Mouse (Mus musculus): Measurements from ENCODE around the gene Il17rd.

Il17rd gene

GRCm38 (mm10) chr14:27044967-27045361 is 6.2 kb downstream of the Il17rd start:
- DNase-seq (ENCODE audit: low spot score in 2 of 2): no peak

- DNase-seq (ENCODE audit: low spot score in 2 of 2): no peak
Observed at GRCm38 (mm10) chr14:27048231-27048956, 9.7 kb downstream of the Il17rd start.

GRCm38 (mm10) chr14:27050043-27050442 is 11.3 kb downstream of the Il17rd start:
- no peak for DNase-seq (ENCODE audit: low spot score in 2 of 2)

- DNase-seq (ENCODE audit: low spot score in 2 of 2): no peak
Observed at GRCm38 (mm10) chr14:27050560-27051510, 12.1 kb downstream of the Il17rd start.

- no peak for DNase-seq (ENCODE audit: low spot score in 2 of 2)
Observed at GRCm38 (mm10) chr14:27051511-27051895, 12.8 kb downstream of the Il17rd start.

- no peak for DNase-seq (ENCODE audit: low spot score in 2 of 2)
Observed at GRCm38 (mm10) chr14:27058535-27059223, 19.9 kb downstream of the Il17rd start.

- no peak for DNase-seq (ENCODE audit: low spot score in 2 of 2)
Observed at GRCm38 (mm10) chr14:27059224-27059558, 20.4 kb downstream of the Il17rd start.

DNA sequence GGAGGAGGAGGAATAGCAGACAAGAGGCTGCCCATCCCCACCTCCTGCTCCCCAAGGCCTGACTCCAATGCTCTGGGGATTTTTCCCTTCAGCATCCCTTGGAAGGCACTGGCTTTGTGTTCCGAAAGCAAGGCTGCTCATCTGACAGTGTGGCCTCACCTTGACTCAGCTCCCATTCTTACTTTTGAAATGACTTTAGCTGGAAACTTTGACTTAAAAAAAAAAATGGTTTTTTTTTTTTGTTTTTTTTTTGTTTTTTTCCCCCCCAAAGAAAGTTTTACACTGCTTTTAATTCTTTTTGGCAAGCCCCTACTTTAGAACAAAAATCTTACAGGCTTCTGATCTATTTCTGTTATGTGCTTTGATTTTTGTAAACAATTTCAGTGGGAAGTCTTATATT is 24.6 kb downstream of the Il17rd start:
- DNase-seq (ENCODE audit: low spot score in 2 of 2): no peak

DNA sequence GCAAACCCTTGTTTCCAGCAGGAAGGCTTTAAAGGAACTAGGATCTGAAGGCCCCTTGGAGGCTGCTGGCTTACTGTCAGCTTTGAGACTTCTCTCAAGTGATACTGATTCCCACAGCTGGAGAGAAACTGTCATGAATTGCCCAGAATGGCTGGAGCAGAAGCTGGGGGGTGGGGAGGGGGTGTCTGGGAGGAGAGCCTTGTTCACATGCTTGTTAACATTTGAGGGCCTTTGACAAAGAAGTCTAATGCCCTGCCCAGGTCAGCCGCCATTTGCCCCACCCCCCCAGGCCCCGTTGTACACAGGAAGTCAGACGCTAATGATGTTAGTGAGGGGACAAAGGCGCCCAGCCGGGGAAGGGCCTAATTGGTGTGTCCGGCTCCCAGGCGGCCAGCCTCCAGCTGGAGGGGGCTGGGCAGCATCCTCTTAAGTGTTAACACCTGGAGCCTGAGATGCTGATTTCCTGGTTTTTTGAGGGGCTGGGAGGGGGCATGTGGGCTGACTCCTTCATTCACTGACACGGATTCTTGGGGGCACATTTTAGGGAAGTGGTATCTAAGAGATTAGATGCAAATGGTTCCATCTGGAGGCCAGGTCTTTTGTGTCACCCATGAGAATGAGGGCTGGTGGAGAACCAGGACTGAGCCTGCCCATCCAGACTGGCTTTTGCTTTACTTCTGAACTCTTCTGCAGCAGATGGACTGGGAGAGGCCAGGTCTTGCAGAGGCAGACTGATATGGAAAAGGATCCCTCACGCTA is 27.6 kb downstream of the Il17rd start:
- no peak for DNase-seq (ENCODE audit: low spot score in 2 of 2)

DNA sequence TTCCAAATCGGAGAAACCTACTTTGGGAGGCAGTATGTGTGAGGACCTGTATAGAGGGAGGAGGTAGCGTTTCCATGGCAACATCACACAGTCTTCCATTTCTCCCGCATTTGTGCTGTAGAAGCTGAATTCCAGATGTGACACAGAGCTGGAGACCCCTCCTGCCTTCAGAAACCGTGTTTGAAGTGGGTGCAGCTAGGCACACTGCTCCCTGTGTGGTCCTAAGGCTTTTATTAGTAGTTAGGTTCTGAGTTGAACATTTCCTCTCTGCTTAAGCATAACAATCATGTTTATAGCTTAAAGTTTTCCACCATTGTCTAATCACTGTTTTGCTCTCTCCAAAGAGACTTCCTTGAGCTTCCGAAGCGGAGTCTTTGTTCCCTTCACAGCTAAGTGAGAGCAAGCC is 29.1 kb downstream of the Il17rd start:
- no peak for DNase-seq (ENCODE audit: low spot score in 2 of 2)

DNA sequence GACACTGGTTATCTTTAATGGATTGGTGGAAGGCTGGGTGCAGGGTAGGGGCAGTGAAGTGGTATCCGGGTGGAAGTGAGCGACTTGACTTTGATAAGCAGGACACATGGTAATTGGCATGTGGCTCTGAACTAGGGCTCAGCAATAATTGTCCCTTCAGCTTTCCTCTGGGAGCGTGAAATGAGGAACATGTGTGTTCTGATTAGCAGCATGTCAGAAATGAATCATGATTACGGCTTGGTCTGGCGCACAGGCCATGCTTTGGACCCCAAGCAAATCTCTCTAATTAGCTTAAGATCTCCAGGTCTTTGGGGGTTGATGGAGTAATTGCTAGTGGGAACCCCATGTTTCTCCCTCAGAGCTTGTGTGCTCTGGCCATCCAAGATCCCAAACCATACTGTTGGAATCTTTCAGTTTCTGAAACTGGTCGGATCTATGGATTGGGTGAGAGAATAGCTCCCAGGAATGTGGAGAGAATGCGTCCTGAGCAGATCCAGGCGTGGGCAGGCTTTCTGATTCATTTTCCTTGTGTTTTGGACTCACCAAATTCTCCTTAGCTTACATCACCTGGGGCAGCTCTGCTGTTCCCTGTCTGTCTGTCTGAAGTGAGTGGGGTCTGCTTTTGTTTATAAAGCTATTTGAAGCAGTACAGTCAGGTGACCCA is 30.8 kb downstream of the Il17rd start:
- no peak for DNase-seq (ENCODE audit: low spot score in 2 of 2)

- DNase-seq (ENCODE audit: low spot score in 2 of 2): no peak
Observed at GRCm38 (mm10) chr14:27070128-27070527, 31.4 kb downstream of the Il17rd start.

- no peak for DNase-seq (ENCODE audit: low spot score in 2 of 2)
Observed at GRCm38 (mm10) chr14:27070758-27071157, 32.0 kb downstream of the Il17rd start.

DNA sequence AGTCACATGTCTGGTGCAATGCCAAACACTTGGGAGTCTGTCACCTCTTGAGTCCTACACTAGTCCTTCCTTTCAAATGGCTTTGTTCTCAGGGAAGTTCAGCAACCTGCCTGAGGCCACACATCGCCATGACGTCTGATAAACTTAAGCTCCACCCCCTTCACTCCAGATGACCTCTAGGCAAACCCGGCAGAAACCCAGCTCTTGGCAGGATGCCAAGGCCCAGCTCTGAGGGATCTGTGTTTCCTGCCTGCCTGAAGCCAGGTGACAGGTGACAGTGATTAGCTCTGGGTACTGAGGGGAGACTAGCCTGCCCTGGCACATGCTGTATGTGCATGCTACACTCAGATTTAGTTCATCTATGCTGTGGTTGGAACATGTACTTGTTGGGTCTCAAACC is 33.2 kb downstream of the Il17rd start:
- DNase-seq (ENCODE audit: low spot score in 2 of 2): no peak

- no peak for DNase-seq (ENCODE audit: low spot score in 2 of 2)
Observed at GRCm38 (mm10) chr14:27075084-27075483, 36.3 kb downstream of the Il17rd start.

GRCm38 (mm10) chr14:27075909-27076521 is 37.3 kb downstream of the Il17rd start:
- no peak for DNase-seq (ENCODE audit: low spot score in 2 of 2)

- DNase-seq (ENCODE audit: low spot score in 2 of 2): no peak
Observed at GRCm38 (mm10) chr14:27076522-27076920, 37.8 kb downstream of the Il17rd start.

DNA sequence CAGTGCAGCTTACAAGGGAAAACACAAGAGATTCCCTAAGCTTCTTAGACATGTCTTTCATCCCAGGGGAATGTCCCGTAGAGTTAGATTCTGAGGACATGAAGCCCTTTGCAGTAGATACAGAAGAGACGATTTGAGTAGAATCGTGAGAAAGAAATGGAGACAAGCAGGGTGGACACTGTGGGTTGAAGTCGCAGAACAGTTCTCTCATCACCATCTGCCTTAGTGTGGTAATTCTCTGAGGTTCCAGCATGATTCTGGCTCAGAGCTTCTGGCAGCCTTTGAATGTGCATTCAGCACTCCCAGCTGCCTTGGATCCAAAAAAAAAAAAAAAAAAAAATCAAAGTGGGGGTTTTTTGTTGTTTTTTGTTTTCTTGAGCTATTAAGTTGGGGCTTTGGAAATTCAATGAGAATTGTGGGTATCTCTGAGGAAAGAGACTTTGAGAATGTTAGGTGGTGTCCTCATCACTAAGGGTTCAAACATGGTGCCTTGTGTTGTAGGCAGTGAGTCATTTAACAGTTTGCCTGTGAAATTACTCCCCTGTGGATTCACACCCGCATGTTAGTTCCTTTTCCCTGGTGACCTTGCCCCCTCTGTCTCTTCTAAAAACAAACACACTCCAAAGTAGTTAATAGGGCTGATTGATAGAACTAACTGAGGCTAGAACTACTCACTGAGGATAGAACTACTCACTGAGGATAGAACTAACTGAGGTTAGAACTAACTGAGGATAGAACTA is 43.0 kb downstream of the Il17rd start:
- peak in 1 of 2 experiments; percentile 63 for DNase-seq (ENCODE audit: low spot score in 2 of 2)

- no peak for DNase-seq (ENCODE audit: low spot score in 2 of 2)
Observed at GRCm38 (mm10) chr14:27085471-27085870, 46.7 kb downstream of the Il17rd start.

DNA sequence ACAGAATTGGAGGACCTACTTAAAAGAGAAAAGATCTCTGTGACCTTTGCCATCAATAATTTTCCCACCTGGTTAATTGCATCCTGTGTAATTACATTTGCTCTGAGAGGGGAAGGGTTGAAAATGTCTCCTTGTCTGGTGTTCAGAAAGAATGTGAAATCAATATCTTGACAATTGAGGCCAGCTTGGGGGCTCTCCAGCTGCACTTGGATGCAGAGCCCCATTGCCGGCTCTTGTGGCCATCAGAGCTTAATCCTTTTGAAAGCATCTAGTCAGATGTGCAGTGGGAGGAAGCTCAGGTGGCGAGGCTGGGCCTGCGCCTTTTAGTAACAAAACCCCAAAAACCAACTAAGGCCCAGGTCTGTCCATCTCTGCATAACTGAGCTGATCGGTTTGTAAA is 47.3 kb downstream of the Il17rd start:
- DNase-seq (ENCODE audit: low spot score in 2 of 2): no peak
